In the genomic region with DNA sequence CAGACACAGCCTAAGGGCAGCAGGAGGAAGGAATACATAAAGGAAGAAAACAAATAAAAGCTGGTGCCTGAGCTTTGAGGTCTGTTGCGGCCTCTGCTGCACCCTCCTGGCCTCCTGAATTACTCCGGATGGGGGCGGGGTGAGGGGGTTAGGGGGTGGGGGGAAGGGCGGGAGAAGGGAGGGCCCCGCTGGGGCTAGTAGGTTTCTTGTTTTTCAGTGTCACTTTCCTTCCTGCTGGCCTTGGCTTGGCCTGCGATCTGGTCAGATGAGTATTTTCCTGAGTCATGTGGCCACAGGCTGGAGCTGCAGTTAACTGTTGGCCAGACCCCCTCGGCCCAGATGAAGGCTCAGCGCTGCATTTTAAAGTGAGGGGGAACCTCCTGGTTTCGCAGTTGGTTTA, we compare ENCODE assay signal across 8 mouse cellular contexts. TPM values are rescaled to one million over a fixed set of nuclear protein-coding genes. Genes with fewer than 3 reads are reported as not detected.
DNase-seq lines count a peak whose midpoint lies in the region; ATAC-seq and TF ChIP-seq lines count a peak whose summit lies in the region.

No protein-coding gene starts in this region.

- peak; percentile 66 for ATAC-seq in intestine, embryonic 16.5 days
- ATAC-seq in neural tube, embryonic 15.5 days (ENCODE audit: low FRiP score) = no peak

- peaks cover 21% of the 10 kb centered on the region for H3K4me1 ChIP-seq in intestine, embryonic 16.5 days (ENCODE audit: control insufficient read depth, insufficient read depth, low read length)
- H3K4me1 ChIP-seq in lung, adult 2 months (ENCODE audit: control insufficient read depth, insufficient read depth, low read length) = peaks cover 6% of the 10 kb centered on the region; the same call in 1 of the 2 replicates
- peaks cover 26% of the 10 kb centered on the region for H3K4me1 ChIP-seq in neural tube, embryonic 15.5 days

- H3K27me3 ChIP-seq in intestine, embryonic 16.5 days (replicated peaks; ENCODE audit: control insufficient read depth, insufficient read depth, low read length) = no peaks in the 10 kb centered on the region
- no peaks in the 10 kb centered on the region for H3K27me3 ChIP-seq in neural tube, embryonic 15.5 days (replicated peaks)

- H3K27ac ChIP-seq in intestine, embryonic 16.5 days (ENCODE audit: low read length) = peak overlapping the region; percentile 34
- no peak overlapping the region for H3K27ac ChIP-seq in neural tube, embryonic 15.5 days (replicated peaks)

- 3% methylated on average over 9 of the region's 9 CpGs for WGBS in intestine, embryonic 16.5 days
- WGBS in lung, adult 2 months = 3% methylated on average over 9 of the region's 9 CpGs
- 9% methylated on average over 9 of the region's 9 CpGs for WGBS in neural tube, embryonic 15.5 days

- H3K9ac ChIP-seq in intestine, embryonic 16.5 days (ENCODE audit: low read depth, low read length) = peak overlapping the region; percentile 56
- H3K9ac ChIP-seq in neural tube, embryonic 15.5 days (replicated peaks) = 0 out of 2 replicates have a peak overlapping the region, but pooled peaks have one; percentile 4

- H3K4me2 ChIP-seq in intestine, embryonic 16.5 days (ENCODE audit: low read depth, low read length) = peak overlapping the region; percentile 41
- H3K4me2 ChIP-seq in neural tube, embryonic 15.5 days = peak overlapping the region; percentile 45

- H3K4me3 ChIP-seq in intestine, embryonic 16.5 days (ENCODE audit: low read length) = peak overlapping the region; percentile 17
- peak overlapping the region; percentile 7 for H3K4me3 ChIP-seq in lung, adult 2 months (replicated peaks; ENCODE audit: extremely low read depth, low read depth, low read length)
- H3K4me3 ChIP-seq in neural tube, embryonic 15.5 days (replicated peaks) = peak overlapping the region; percentile 5; the same call in 1 of the 2 replicates

- DNase-seq in lung, adult 18-20 months = peak; percentile 39 to 50
- no peak for DNase-seq in lung, postnatal 25 days (ENCODE audit: low spot score)
- peak; percentile 81 for DNase-seq in embryo, embryonic 10 days (ENCODE audit: low spot score)
- peak; percentile 63 to 75 for DNase-seq in heart, adult 18-20 months
- DNase-seq in lung, adult 2 months = no peak
- no peak for DNase-seq in layer of hippocampus, postnatal 14 days (ENCODE audit: low spot score in 2 of 2)

- H3K36me3 ChIP-seq in intestine, embryonic 16.5 days (ENCODE audit: control insufficient read depth, insufficient read depth, low read length) = no peaks in the 10 kb centered on the region
- H3K36me3 ChIP-seq in neural tube, embryonic 15.5 days = no peaks in the 10 kb centered on the region

- no peaks in the 10 kb centered on the region for H3K9me3 ChIP-seq in intestine, embryonic 16.5 days (ENCODE audit: control insufficient read depth, low read length)
- H3K9me3 ChIP-seq in neural tube, embryonic 15.5 days (replicated peaks) = no peaks in the 10 kb centered on the region

- TF ChIP-seq POLR2A in lung, adult 2 months (IDR thresholded peaks at IDR 0.05; ENCODE audit: borderline replicate concordance, extremely low read depth, low read depth, low read length) = no peak

- TF ChIP-seq CTCF in lung, adult 2 months (IDR thresholded peaks at IDR 0.05; ENCODE audit: insufficient read depth, low read length) = 0 out of 2 replicates have a peak, but pooled peaks have one; percentile 15

RNA-seq across cellular contexts. Expression of a gene that starts 7.5 kb away (rescaled TPM):
- 1 to 10 TPM in 1 of 2 experiments, under 1 TPM in 1; 0.65 to 2.5 TPM for total RNA-seq in heart, adult 18-20 months (2021)
- polyA plus RNA-seq in intestine, embryonic 16.5 days (2015; fragmentation: Nextera tagmentation; extraction: Ambion mirVana) = 49.8 and 61.7 TPM in 2 replicates
- polyA plus RNA-seq in lung, adult 2 months (2012; rRNA removed) = 1.3 and 3.6 TPM in 2 replicates
- 0.88 and 9.5 TPM in 2 replicates for polyA plus RNA-seq in neural tube, embryonic 15.5 days (2015; fragmentation: Nextera tagmentation; extraction: Ambion mirVana)
- total RNA-seq in layer of hippocampus, postnatal 14 days (2021) = not detected

Comparison
In these comparisons a context has a peak if more than half of its experiments do, and no peak if none do; other contexts are left out.
1. DNase-seq: peak in lung, adult 18-20 months (2 of 2), embryo, embryonic 10 days (single experiment) and heart, adult 18-20 months (2 of 2); none in lung, postnatal 25 days (single experiment), lung, adult 2 months (single experiment) and layer of hippocampus, postnatal 14 days (0 of 2).
2. Peak in every context shown above with its lines, with median percentiles within 50 percentile points of each other: H3K4me3 ChIP-seq.